Mouse (Mus musculus): ENCODE data around the gene Psmd7. TPM values are rescaled to one million over a fixed set of nuclear protein-coding genes. Genes with fewer than 3 reads are reported as not detected.
A peak's percentile ranks its signal among the peaks of the same experiment; 100 is the strongest.

Psmd7 gene
- polyA plus RNA-seq, 1 experiment from 2014 or later: 247 TPM

DNA sequence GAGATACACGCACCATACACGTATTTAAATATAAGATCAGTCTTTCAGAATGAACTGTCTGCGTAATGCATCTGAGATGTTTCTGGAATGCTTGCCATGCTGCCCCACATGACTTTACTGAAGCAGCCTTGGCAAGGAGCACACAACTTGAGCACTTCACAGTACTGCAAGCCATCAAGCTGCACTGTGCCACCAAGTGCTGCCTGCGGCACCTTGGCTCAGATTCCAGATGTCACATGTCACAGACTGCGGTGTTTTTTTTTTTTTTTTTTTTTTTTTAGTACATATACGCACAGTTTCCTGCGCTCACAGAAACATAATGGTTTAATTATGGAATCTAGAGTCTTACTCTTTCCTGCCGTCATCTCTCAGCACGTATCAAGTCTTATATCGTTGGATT is 30.2 kb upstream of the Psmd7 start:
- H3K4me3 ChIP-seq (ENCODE audit: low read depth, low read length): no peak overlapping the region
- DNase-seq (ENCODE audit: low spot score): peak; percentile 50
- WGBS: 83% methylated on average over 10 of the region's 10 CpGs

DNA sequence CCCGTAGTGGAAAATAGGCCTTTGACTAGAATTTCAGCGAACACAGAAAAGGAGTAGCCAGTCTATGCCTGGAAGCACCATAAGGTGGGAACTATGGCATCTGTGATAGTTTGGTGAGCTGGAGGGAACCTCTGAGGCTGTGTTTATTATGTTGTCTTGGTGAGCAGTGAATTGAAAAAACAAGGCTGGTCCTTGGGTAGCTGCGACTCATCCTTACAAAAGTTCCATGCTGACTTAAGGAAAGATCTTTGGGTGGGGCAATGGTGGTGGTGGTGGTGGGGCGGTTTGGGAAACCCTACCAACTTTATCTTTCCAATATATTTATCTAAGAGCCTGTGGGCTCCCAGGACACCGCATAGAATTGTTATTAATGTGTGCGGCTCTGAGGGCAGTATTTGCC is 25.1 kb upstream of the Psmd7 start:
- Histone ChIP-seq H3K9me3 (replicated peaks; ENCODE audit: control insufficient read depth, low read length) (no peaks in the 10 kb centered on the region), H3K27me3 (replicated peaks; ENCODE audit: control insufficient read depth, insufficient read depth, low read length) (no peaks in the 10 kb centered on the region), H3K9ac (ENCODE audit: low read length) (no peak overlapping the region), H3K4me2 (ENCODE audit: low read length) (no peak overlapping the region), H3K27ac (ENCODE audit: low read depth, low read length) (no peak overlapping the region), H3K36me3 (ENCODE audit: control insufficient read depth, insufficient read depth, low read length) (no peaks in the 10 kb centered on the region), H3K4me1 (ENCODE audit: control insufficient read depth, insufficient read depth, low read length) (no peaks in the 10 kb centered on the region), H3K4me3 (ENCODE audit: low read depth, low read length) (no peak overlapping the region)
- WGBS: 88% methylated on average over 6 of the region's 6 CpGs
- ATAC-seq (no peak), DNase-seq (ENCODE audit: low spot score) (no peak)

More for the DNA sequence above, 30.2 kb upstream of the Psmd7 start:
- H3K27ac ChIP-seq (ENCODE audit: low read depth, low read length): no peak overlapping the region
- no peak; the same call in 1 of the 2 replicates for ATAC-seq
- no peak overlapping the region for H3K9ac ChIP-seq (ENCODE audit: low read length)
- no peaks in the 10 kb centered on the region for H3K36me3 ChIP-seq (ENCODE audit: control insufficient read depth, insufficient read depth, low read length)
- H3K4me1 ChIP-seq (ENCODE audit: control insufficient read depth, insufficient read depth, low read length): no peaks in the 10 kb centered on the region
- no peaks in the 10 kb centered on the region for H3K27me3 ChIP-seq (replicated peaks; ENCODE audit: control insufficient read depth, insufficient read depth, low read length)
- no peaks in the 10 kb centered on the region for H3K9me3 ChIP-seq (replicated peaks; ENCODE audit: control insufficient read depth, low read length)
- no peak overlapping the region for H3K4me2 ChIP-seq (ENCODE audit: low read length)

- H3K4me1 ChIP-seq (ENCODE audit: control insufficient read depth, insufficient read depth, low read length): no peaks in the 10 kb centered on the region
- DNase-seq (ENCODE audit: low spot score) (no peak), ATAC-seq (no peak)
- H3K27me3 ChIP-seq (replicated peaks; ENCODE audit: control insufficient read depth, insufficient read depth, low read length): no peaks in the 10 kb centered on the region
- H3K9ac ChIP-seq (ENCODE audit: low read length): no peak overlapping the region
- WGBS: 31% methylated on average over 11 of the region's 11 CpGs
- no peak overlapping the region for H3K27ac ChIP-seq (ENCODE audit: low read depth, low read length)
- H3K4me3 ChIP-seq (ENCODE audit: low read depth, low read length): no peak overlapping the region
- H3K4me2 ChIP-seq (ENCODE audit: low read length): no peak overlapping the region
- H3K36me3 ChIP-seq (ENCODE audit: control insufficient read depth, insufficient read depth, low read length): no peaks in the 10 kb centered on the region
- no peaks in the 10 kb centered on the region for H3K9me3 ChIP-seq (replicated peaks; ENCODE audit: control insufficient read depth, low read length)
Measured at GRCm38 (mm10) chr8:107610845-107611244, 22.6 kb upstream of the Psmd7 start.

- ATAC-seq: no peak
Measured at GRCm38 (mm10) chr8:107608751-107609150, 20.5 kb upstream of the Psmd7 start.

GRCm38 (mm10) chr8:107603026-107603425 is 14.8 kb upstream of the Psmd7 start:
- Histone ChIP-seq H3K27me3 (replicated peaks; ENCODE audit: control insufficient read depth, insufficient read depth, low read length) (no peaks in the 10 kb centered on the region), H3K9ac (ENCODE audit: low read length) (no peak overlapping the region), H3K4me3 (ENCODE audit: low read depth, low read length) (no peak overlapping the region), H3K4me2 (ENCODE audit: low read length) (no peak overlapping the region), H3K36me3 (ENCODE audit: control insufficient read depth, insufficient read depth, low read length) (no peaks in the 10 kb centered on the region), H3K27ac (ENCODE audit: low read depth, low read length) (no peak overlapping the region), H3K9me3 (replicated peaks; ENCODE audit: control insufficient read depth, low read length) (no peaks in the 10 kb centered on the region), H3K4me1 (ENCODE audit: control insufficient read depth, insufficient read depth, low read length) (no peaks in the 10 kb centered on the region)
- ATAC-seq (no peak), DNase-seq (ENCODE audit: low spot score) (peak; percentile 92)
- WGBS: 4% methylated on average over 7 of the region's 7 CpGs

More at GRCm38 (mm10) chr8:107608751-107609150, 20.5 kb upstream of the Psmd7 start:
- Histone ChIP-seq H3K4me1 (ENCODE audit: control insufficient read depth, insufficient read depth, low read length) (no peaks in the 10 kb centered on the region), H3K27ac (ENCODE audit: low read depth, low read length) (no peak overlapping the region), H3K27me3 (replicated peaks; ENCODE audit: control insufficient read depth, insufficient read depth, low read length) (no peaks in the 10 kb centered on the region), H3K4me3 (ENCODE audit: low read depth, low read length) (no peak overlapping the region), H3K9ac (ENCODE audit: low read length) (no peak overlapping the region), H3K36me3 (ENCODE audit: control insufficient read depth, insufficient read depth, low read length) (no peaks in the 10 kb centered on the region), H3K9me3 (replicated peaks; ENCODE audit: control insufficient read depth, low read length) (no peaks in the 10 kb centered on the region), H3K4me2 (ENCODE audit: low read length) (no peak overlapping the region)
- no peak for DNase-seq (ENCODE audit: low spot score)
- 43% methylated on average over 7 of the region's 7 CpGs for WGBS

DNA sequence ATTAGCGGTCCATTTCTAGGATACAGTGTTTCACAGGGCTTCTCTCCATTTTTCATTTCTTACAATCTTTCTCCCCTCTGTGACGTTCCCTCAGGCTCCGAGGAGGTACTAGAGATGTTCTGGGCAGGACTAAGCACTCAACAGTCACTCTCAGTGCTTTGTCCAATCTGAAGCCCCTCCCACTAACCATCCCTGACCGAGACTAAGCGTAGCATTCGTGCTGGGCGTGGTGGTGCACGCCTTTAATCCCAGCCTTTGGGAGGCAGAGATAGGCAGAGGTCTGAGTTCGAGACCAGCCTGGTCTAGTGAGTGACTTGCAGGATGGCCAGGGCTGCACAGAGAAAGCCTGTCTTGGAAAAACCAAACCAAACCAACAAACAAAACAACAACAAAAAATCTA is 11.4 kb upstream of the Psmd7 start:
- Histone ChIP-seq H3K9me3 (replicated peaks; ENCODE audit: control insufficient read depth, low read length) (no peaks in the 10 kb centered on the region), H3K36me3 (ENCODE audit: control insufficient read depth, insufficient read depth, low read length) (no peaks in the 10 kb centered on the region), H3K27me3 (replicated peaks; ENCODE audit: control insufficient read depth, insufficient read depth, low read length) (no peaks in the 10 kb centered on the region), H3K4me3 (ENCODE audit: low read depth, low read length) (no peak overlapping the region), H3K4me1 (ENCODE audit: control insufficient read depth, insufficient read depth, low read length) (no peaks in the 10 kb centered on the region), H3K4me2 (ENCODE audit: low read length) (no peak overlapping the region), H3K27ac (ENCODE audit: low read depth, low read length) (no peak overlapping the region), H3K9ac (ENCODE audit: low read length) (no peak overlapping the region)
- DNase-seq (ENCODE audit: low spot score): no peak
- 83% methylated on average over 9 of the region's 9 CpGs for WGBS
- no peak for ATAC-seq

DNA sequence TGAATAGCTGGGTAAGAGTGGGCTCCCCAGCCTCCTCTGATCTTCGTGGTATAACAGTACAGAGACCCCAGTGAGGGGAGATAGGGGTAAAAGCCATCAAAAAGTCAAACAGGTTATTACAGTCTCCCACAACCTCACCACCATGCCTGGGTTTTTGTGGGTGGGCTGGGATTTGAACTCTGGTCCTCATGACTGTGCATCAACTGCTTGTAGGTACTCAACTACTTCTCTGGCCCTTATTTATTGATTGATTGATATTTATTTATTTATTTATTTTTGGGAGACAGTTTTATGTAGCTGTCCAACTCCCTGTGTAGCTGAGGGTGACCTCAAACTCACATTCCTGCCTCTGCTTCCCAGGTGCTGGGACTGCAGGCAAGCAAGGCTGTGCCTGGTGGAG is 9.5 kb upstream of the Psmd7 start:
- DNase-seq (ENCODE audit: low spot score): no peak
- WGBS: 76% methylated on average over 1 of the region's 1 CpGs
- ATAC-seq: no peak
- H3K9me3 ChIP-seq (replicated peaks; ENCODE audit: control insufficient read depth, low read length): no peaks in the 10 kb centered on the region
- H3K4me2 ChIP-seq (ENCODE audit: low read length): no peak overlapping the region
- no peak overlapping the region for H3K27ac ChIP-seq (ENCODE audit: low read depth, low read length)
- no peaks in the 10 kb centered on the region for H3K36me3 ChIP-seq (ENCODE audit: control insufficient read depth, insufficient read depth, low read length)
- no peak overlapping the region for H3K4me3 ChIP-seq (ENCODE audit: low read depth, low read length)
- no peak overlapping the region for H3K9ac ChIP-seq (ENCODE audit: low read length)
- H3K4me1 ChIP-seq (ENCODE audit: control insufficient read depth, insufficient read depth, low read length): no peaks in the 10 kb centered on the region
- no peaks in the 10 kb centered on the region for H3K27me3 ChIP-seq (replicated peaks; ENCODE audit: control insufficient read depth, insufficient read depth, low read length)

DNA sequence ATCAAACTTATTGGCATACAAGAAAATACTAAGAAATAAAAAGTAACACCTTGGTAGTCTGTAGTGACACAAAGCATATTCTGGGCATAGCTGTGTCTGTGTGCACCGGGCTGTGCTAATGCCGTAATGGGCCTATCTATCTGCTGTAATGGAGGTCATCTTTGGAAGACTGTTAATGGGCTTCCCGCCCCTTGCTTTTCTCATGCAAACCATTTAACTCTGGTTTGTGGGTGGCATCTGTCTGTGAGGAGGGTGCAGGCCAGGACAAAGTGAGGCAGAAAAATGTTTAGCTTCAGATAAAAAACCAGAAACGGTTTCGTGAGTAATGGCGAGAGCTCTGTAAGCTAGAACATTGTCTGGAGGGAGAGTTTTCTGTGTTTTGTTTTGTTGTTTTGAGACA is 6.6 kb upstream of the Psmd7 start:
- Histone ChIP-seq H3K4me1 (ENCODE audit: control insufficient read depth, insufficient read depth, low read length) (no peaks in the 10 kb centered on the region), H3K36me3 (ENCODE audit: control insufficient read depth, insufficient read depth, low read length) (no peaks in the 10 kb centered on the region), H3K27me3 (replicated peaks; ENCODE audit: control insufficient read depth, insufficient read depth, low read length) (no peaks in the 10 kb centered on the region), H3K9ac (ENCODE audit: low read length) (no peak overlapping the region), H3K4me2 (ENCODE audit: low read length) (no peak overlapping the region), H3K27ac (ENCODE audit: low read depth, low read length) (no peak overlapping the region), H3K4me3 (ENCODE audit: low read depth, low read length) (no peak overlapping the region), H3K9me3 (replicated peaks; ENCODE audit: control insufficient read depth, low read length) (no peaks in the 10 kb centered on the region)
- DNase-seq (ENCODE audit: low spot score): no peak
- no peak for ATAC-seq
- 74% methylated on average over 6 of the region's 6 CpGs for WGBS

DNA sequence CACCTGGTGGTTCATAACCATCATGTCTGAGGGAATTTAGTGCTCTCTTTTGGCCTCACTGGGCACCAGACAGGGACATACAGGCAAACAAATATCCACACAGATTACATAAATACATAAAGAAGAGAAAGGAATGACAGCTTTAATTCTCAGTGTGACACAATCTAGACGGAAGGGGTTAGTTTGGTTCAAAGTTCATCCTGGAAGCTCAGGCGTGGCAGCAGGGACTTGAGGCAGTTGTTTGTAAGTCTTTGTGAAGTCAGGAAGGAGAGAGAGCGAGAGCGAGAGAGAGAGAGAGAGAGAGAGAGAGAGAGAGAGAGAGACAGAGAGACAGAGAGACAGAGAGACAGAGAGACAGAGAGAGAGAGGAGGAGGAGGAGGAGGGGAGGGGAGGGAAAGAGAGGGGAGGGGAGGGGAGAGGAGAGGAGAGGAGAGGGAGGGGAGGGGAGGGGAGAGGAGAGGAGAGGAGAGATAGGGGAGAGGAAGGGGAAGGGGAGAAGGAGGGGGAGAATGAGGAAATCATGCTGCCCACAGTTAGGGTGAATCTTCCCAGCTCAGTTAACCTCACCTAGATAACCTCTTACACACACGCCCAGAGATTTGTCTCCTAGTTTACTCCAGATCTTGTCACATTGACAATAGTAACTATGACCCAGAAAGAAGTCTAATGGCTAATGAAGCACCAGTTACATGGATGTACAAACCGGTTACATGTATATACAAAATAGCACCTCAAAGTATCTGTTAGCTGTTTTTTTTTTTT is 5.9 kb upstream of the Psmd7 start:
- no peak overlapping the region for H3K4me3 ChIP-seq (ENCODE audit: low read depth, low read length)
- ATAC-seq (no peak), DNase-seq (ENCODE audit: low spot score) (no peak)
- no peak overlapping the region for H3K9ac ChIP-seq (ENCODE audit: low read length)
- no peaks in the 10 kb centered on the region for H3K36me3 ChIP-seq (ENCODE audit: control insufficient read depth, insufficient read depth, low read length)
- H3K27ac ChIP-seq (ENCODE audit: low read depth, low read length): no peak overlapping the region
- H3K27me3 ChIP-seq (replicated peaks; ENCODE audit: control insufficient read depth, insufficient read depth, low read length): no peaks in the 10 kb centered on the region
- no peak overlapping the region for H3K4me2 ChIP-seq (ENCODE audit: low read length)
- H3K4me1 ChIP-seq (ENCODE audit: control insufficient read depth, insufficient read depth, low read length): no peaks in the 10 kb centered on the region
- 65% methylated on average over 4 of the region's 6 CpGs for WGBS
- no peaks in the 10 kb centered on the region for H3K9me3 ChIP-seq (replicated peaks; ENCODE audit: control insufficient read depth, low read length)
